Mouse (Mus musculus) MN1 (cell line): ENCODE data around the gene Vangl2.
A peak's percentile ranks its signal among the peaks of the same experiment; 100 is the strongest.

Experiments used
- DNase-seq: peaks from one replicate; pipeline ENCODE4 v3.0.0-alpha.2; 2016; ENCODE audit warnings: low spot score

Gene Vangl2

DNA sequence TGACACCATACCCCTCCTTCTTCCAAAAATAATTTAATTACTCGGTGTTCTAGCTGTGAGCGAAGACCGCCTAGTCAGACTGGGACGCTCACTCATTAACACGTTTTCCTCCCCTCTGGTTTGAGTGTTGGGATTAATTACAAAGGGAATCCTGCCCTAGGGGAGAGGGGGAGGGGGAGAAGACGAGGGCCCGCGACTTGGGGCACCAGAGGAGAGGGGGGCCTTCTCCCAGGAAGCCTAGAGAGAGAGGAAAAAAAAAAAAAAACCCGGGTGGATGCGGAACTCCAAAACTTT, 488 bp downstream of the Vangl2 start:
- DNase-seq: no peak

DNA sequence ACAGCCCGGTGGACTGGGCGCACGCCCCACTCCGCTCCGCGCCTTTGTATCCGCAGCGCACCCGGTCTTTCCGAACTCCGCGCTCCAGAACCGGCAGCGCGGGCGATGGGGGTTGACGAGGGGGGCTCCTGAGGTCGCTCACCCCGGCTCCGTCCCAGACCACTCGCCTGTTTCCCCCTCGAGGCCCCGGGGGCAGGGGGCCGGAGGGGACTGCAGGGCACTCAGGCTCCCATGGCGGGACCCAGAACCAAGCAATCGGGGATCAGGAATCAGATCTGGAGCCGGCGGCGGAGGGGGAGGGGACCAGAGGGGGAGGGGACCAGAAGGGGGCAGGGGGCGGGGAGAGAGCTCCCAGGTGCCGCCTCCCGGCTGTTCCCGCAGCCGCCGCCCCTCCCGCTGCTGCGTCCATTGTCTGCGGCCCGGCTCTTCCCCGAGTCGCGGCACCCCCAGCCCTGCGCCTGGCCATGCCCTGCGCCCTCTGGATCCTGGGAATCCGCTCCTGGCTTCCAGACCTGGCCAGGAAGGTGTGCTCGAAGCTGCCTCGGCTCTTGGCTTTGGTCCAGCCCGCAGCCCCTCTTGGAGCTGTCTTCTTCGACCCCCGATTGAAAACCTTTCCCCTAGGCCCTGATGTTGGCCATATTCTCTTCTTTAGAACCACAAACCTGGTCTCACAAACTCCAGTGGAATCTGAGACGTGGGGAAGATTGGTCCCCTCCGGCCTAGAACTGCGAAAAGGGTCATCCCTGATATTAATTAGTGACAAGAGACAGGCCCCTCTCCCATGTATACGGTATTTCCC, 1.0 kb downstream of the Vangl2 start:
- DNase-seq: peak; percentile 96

DNA sequence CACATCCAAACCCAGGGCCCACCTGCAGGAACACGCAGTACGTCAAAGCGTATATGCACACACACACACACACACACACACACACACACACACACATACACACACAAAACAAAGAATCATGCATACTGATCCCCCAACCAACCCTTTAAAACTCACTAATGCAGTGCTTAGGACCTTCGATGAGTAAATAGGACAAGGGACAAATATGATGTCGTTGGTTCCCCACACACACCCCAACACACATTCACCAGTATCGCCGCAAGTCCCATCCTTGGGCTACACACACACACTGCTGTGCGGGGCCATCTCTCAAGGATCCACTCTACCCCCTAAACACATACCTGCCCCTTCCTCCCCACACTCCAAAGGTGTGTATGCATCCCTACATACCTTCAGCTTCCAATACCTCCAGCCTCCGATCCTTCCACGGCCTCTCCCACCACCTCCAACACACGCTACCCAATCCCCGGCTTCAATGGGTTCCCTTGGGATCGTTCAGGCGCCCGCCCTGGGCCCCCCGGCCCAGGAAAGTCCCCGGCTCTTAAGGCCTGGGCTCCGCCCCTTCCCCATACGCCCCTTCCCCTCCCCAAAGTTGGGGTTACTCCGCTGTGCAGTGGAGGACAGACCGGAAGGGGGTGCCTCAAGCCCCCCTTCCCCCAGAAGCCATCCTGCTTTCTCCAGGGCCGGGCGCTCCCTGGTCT, 1.9 kb downstream of the Vangl2 start:
- peak; percentile 59 for DNase-seq

DNA sequence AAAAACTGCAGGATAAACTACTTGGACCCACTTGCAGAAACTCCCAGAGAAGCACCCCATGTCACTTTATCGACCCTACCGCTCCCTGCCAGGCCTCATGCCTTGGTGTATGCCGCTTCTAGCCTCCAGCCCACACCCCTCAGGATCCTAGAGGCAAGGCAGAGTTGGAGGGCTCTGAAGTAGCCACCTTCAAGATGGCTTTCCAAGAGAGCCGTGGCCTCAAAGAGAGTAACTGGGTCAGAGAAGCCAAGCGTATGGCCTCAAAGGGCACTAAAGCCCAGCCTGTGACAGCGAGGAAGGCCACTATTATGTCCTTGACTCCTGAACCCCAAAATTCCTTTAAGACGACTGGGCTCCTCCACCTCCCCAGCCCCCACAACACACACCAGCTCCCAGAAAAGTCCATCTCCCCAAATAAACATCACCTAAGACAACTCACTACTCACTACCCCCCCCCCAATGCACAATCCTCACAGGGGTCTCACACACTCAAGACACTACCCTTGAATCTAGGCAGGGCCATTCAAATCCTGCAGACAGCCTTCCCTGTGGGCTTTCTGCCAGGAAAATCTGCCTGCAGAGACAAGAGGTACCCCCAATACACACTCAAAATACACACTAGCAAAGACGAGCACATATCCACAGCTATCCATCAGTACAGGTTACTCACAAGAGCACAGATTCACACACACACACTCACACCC, 2.9 kb downstream of the Vangl2 start:
- DNase-seq: no peak

DNA sequence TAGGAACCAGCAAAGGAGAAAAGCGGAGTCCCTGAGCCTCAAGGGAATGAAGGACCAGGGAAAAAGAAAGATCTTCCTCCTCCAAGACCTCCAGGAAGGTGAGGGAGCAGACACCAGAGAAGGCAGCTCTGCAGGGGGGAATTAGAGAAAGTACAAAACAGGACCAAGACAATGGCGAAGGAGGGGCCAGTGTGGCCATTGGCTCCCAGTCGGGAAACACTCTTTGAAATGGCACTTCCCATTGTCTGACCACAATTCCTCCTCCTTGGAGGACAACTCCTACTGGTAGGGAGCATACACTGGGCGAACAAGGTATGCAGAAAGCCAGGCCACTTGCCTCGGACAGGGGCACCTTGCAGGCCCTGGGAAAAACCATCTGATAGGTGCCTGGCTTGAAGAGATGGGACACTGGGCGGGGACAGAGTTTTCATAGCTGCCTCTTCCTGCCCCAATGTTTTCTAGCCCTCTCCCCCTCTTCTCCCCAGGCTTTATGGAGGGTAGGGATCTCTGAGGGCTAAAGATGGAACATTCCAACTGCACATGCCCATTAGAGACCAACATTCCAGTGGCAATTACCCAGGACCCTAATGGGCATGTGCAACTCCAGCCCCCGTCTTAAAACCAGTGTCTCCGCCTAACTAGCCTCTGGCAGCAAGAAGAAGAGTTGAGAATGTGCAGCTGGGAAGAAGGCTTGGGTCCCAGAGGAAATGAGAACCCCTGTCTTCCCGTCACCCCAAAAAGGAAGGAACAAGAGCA, 3.9 kb downstream of the Vangl2 start:
- DNase-seq: no peak

DNA sequence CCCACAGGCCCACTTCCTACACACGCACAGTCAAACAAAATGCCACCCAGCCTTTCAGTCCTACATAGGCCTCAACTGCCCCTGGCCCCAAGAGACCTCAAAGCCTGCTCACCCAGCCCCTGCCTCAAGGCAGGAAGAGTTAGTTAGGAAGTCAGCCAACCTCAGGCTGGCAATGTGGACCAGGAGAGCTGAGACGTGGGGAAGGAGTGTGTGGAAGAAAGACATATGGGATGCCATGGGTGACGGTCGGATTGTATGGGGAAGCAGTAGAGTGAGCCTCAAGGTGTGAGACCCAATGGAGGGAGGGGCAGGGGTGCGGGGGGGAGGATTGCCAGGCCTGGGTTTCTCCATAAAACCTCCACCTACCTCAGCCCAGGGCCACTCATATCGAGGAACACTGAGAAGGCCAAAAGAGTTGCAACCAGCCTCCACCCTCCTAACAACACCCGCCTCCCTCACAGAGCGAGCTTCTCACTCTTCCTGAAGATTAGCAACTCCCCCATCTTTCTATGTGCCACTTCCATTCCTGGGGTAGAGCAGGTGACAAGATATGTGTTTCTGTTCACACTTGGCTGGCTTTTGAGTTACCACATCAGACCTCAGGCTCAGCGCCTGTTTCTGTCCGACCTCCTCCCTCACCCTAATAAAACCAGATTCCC, 8.3 kb downstream of the Vangl2 start:
- DNase-seq: no peak

DNA sequence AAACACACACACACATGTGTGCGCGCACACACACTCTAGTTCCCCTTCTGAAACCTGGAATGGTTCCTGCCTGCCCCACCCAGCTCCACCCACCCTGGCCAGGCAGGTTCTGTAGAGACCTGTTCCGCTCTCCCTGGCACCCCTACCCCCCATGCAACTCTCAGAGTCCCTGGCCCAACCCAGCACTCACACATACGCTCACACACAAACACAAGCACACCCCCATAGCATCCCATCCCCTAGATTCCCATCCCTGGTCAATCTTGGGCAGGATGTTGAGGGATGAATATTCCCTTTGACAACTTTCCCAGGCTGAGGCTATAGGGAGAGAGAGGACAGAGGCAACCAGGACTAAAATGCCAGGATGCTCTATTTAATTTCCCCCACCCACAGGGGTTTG, 8.9 kb downstream of the Vangl2 start:
- DNase-seq: peak; percentile 62

DNA sequence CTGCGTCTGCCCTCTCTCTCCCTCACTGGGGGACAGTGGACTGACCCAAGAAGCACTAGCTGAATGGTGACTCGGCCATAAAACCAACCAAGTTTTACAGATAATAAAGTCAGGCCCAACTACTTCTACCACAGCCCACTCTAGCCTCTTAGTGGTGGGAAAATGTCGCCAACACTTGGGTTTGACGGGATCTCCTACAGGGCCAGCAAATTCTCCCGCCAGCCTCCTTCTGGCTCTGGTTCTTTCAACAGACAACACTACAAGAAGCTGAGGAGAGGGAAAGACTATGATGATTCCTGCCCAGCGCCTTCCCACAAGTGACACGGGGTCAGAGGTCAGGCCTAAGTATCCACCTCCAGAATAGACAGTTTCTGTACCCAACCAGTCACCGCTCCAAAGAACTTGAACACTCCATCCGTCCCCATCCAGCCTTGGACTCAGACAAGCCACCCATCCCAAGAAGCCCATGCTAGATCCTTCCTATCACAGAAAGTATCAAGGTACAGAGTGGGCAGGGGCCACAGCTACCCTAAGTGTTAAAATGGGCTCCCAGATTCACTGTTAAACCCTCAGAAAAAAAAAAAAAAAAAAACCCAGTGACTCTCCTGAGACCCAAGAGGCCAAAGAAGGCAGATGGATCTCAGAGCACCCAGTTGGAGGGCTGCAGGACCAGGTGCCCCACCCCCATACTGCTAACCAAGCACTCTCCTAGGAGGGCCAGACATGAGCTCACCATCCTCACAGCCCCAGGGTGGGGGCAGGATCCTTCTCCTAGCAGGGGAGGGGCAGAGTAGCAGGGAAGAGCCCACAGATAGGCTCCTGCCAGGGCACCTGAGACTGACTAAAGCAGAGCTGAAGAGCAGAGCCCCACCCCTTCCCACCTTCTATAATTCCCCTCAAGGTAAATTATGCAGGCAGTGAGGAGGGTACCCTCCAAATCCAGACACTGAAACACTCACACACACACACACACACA, 9.6 kb downstream of the Vangl2 start:
- DNase-seq: no peak

DNA sequence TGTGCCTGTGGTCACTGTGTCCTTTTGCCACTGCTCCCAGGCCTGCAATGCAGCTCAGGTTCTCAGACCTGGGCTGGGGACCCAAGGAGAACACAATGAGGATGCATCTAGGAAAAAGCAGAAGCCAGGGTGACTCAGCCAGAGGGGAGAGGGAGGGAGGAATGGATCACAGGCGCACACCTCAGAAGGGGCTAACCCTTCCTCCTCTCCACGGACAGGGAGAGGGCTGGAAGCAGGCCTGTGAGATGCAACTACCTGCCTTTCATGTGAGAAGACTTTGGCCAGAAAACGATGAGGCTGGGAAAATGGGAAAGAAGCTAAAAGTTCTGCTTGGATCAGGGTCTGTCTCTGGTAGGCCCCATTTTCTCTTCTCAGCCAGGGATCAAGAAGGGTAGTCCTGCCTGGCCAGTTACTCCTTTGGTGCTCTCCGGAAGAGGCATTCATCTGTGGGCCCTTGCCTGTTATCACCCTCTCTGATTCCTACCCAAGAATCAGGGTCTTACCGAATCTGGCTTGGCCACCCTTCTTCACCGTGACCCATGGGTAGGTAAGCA, 10.7 kb downstream of the Vangl2 start:
- DNase-seq: no peak

DNA sequence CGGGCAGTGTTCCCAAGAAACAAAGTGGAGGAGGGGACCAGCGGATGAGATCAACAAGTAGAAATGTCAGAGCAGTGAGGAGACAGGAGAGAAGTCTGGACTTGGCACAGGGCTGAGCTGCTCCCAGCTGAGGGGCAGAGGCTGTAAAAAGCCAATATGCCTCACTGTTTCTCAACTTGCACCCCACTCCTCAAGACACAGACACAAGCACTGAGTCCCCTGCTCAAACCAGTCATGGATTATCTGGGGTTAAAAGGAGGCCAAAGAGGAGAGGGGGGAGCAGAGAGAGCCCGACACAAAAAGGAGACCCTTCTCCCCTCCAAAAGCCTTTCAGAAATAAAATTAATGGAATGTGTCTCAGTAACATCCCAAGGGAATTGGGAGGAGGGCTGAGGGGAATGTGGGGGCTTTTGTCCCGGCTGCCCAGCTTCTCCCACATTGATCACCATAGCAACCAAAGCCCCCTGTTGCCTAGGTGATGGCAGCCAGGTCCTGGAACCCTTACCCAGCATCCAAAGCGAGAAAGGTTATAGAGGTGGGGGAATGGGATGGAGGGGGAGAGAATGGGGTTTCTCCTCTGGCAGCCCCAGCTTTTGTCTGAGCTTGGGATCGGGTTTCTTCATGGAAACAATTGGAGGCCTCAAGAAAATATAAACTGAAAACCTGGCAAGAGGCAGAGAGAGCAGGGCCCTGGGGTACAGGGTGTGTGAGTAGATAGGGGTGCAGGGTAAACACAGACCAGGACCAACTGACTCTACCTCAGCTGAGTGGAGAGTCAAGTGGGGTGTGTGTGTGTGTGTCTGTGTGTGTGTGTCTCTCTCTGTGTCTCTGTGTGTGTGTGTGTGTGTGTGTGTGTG, 11.4 kb downstream of the Vangl2 start:
- no peak for DNase-seq

DNA sequence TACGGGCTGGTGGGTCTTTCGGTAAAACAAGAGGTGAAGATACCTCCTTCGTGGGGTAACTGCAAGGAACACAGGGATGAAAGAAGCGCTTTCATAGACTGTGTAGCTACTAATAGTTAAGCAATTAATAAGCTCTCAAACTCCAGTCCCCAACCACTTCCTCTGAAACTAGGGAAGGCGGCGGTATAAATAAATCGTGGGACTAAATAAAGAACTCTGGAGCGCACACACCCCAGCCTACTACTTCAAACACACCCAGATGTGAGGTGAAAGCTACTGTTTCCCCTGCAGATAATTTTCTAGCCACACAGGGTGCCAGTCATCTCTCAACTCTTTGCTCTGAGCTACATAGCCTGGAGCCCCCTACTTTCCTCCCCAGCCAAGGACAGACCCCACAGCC, 12.2 kb downstream of the Vangl2 start:
- no peak for DNase-seq

DNA sequence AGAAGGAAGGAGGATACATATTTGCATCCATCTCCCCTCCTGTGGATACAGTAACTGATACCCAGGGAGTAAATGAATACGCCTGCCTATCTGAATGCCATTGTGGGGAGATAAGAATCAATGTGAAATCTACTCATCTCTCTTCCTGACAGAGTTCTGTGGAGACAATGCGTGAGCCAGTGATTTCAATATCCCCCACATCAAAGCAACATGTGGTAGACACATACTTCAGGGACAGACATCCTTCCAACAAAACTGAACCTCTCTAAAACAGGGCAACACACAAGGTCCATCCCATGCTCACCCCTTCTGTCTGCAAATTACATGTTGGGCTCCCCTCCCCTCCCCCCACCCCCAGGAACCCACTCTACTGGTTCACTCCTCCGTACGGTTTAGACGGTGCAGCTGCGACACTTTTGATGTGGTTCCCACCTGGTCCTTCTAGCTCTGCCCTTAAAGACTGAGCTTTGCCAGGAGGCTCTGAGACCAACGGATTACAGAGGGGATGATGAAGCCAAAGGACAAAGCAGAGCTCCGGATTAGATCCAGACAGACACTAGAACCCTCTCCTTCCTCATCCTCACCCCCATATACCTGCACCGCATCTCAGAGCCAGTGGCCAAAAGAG, 12.8 kb downstream of the Vangl2 start:
- DNase-seq: no peak

DNA sequence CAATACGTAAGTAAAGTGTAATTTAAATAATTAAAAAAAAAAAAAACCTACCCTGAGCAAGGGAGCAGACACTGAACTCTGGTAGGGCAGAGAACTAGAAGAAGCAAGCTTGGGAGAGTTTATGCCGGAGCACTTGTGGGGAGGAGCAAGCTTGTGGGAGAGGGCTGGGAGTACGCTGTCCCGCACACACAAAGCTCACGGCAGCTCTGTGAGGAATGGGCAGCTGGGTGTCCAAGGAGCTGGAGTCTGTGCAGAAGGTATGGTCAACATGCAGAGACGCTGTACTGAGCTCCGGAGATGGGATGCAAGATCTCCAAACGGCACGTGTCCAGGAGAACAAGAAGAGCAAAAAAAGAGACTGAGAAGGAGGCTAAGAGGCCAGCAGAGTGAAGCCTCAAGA, 13.5 kb downstream of the Vangl2 start:
- no peak for DNase-seq

DNA sequence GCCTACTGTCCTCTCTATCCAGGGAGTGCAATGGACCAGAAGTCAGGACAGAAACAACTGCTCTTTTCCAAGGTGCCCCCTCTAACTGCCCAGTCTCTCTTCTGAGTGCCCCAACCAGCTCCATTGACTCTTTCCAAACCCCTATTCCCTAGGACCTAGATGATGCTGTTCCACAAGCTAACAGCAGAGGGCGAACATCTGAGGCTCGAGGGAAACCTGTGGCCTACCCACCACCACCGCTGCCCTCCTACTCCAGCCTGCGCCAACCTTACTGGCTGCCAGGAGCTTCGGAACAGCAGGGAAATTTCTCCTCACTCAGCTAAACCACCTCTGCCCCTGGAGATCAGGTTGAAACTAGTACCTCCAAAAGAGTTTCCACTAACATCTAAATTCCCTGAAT, 16.2 kb downstream of the Vangl2 start:
- DNase-seq: peak; percentile 78

DNA sequence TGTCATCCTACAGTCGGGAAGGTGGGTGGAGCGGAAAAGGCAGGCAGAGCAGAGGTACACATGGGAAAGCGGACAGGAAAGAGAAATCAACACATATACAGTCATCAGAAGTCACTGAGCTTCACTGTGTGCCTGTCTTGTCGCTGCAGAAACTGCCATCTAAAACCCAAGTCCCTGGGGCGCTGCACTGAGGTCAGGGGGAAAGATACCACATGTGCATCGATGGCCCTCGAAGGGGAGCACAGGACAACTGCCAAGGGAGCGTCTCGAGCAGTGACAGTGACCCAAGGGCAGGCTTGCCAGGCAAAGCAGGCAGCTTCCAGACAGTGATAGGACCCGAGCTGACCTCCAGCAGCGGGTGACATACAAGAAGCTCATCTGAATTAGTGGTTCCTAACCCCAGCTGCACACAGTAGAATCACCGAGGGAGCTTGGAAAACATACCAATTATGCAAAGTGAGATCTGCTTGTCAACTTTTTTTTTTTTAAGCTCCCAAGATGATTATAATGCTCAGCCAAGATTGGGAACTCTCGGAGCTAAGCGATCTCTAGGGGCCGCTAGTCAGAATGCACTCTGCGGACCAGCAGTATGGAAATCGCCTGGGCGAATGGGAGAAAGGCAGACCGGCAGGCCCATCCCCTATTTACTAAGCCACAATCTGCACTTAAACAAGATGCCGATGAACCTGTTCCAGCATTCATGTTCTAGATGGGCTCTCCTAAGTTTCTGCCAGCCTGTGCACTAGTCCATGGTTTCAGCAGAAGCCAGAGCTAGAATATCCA, 18.0 kb downstream of the Vangl2 start:
- DNase-seq: no peak

DNA sequence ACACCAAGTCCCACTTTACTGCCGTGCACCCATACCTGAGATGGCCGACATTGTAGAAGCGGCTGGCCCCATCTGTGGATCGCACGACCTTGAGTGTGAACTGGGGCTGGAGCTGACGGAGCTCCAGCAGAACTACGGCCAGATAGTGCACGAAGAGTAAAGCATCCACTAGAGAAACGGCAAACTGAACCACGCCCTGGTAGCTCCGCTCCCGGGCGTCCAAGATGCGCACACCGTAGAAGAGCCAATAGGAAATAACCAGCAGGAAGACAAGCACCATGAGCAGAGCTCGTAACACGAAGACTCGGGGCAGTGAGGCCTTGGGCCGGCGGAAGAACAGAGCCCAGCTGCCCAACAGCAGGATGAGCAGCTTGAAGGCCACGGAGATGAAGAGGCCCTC, 18.8 kb downstream of the Vangl2 start:
- DNase-seq: no peak

DNA sequence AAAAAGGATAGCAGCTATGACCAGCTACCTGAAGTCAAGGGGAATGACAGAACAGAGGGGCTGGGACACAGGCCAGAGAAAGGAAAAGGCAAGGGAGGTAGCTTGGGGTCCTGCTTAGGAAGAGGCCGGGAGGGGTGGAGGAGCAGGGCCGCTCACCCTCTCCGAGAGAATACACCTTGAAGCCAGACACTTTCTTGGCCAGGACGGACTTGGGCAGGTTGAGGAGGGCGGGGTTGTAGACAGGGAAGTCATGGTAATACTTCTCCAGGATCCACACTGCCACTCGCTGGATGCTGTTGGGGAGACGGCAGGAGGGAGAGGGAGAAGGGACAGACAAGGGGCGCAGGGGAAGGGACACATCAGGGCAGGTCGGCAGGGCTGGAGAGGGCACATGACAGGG, 19.9 kb downstream of the Vangl2 start:
- DNase-seq: no peak

DNA sequence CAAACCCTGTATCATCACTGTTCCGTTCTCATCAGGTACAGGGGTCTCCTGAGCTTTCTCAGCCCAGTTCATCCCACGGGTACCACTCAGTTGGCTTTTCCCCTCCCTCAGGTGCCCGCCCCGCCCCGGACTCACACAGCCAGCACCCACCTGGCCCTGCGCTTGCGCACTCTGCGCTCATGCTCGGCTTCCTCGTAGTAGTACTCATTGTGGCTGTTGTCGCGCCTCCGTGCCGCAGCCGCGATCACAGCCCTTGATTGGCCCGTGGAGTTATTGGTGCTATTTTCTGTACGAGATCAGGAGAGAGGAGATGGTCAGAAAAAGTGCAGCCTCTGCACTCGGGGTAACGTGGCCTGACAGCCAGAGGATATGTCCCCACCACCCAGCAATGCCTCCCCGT, 20.5 kb downstream of the Vangl2 start:
- DNase-seq: no peak
